Mouse (Mus musculus) CH12.LX (cell line): Measurements from ENCODE around the gene Proser3. TPM values are rescaled to one million over a fixed set of nuclear protein-coding genes. Genes with fewer than 3 reads are reported as not detected.

Experiments
- DNase-seq: peaks from one replicate; pipeline ENCODE4 v3.0.0-alpha.2; 2013; ENCODE audit errors: extremely low read depth
- H3K27ac ChIP-seq: 2 replicates; pipeline ENCODE4 v1.5.1; 2012; ENCODE audit warnings: low read depth, mild to moderate bottlenecking, control low read depth, moderate library complexity; ENCODE audit not compliant: insufficient read depth
- H3K27me3 ChIP-seq: replicated peaks from 2 replicates; pipeline ENCODE3; 2012; ENCODE audit warnings: inconsistent platforms
- H3K36me3 ChIP-seq, 2 experiments: replicated peaks in 1 of 2; 2 replicates each; pipeline versions ENCODE3 to v1.6.1; 2012; ENCODE audit warnings: inconsistent platforms in 1 of 2, low read length in 1 of 2, mild to moderate bottlenecking in 1 of 2, mixed read lengths in 1 of 2, moderate library complexity in 1 of 2; ENCODE audit not compliant: control insufficient read depth in 1 of 2, insufficient read depth in 1 of 2
- H3K4me1 ChIP-seq, 2 experiments: 2 replicates each; pipeline ENCODE4 v1.6.1; 2012; ENCODE audit warnings: inconsistent platforms in 1 of 2, moderate library complexity in 1 of 2; ENCODE audit not compliant: insufficient read depth in 2 of 2, control insufficient read depth in 1 of 2
- H3K4me2 ChIP-seq: 2 replicates; pipeline ENCODE4 v1.6.1; 2012; ENCODE audit warnings: low read depth, mild to moderate bottlenecking, control low read depth; ENCODE audit not compliant: poor library complexity, insufficient read depth, severe bottlenecking
- H3K4me3 ChIP-seq, 3 experiments: fragments of 150-350 bp in 1 of 3; sonication (generic) in 1 of 3; replicated peaks in 1 of 3; 2 replicates each; pipeline versions ENCODE3 to v1.5.1; 2011 to 2012; ENCODE audit warnings: low read depth in 2 of 3, low read length in 2 of 3, mild to moderate bottlenecking in 2 of 3, moderate library complexity in 2 of 3, control low read depth in 1 of 3, improper control_type of control experiment in 1 of 3, inconsistent platforms in 1 of 3, mixed read lengths in 1 of 3; ENCODE audit not compliant: poor library complexity in 1 of 3
- H3K79me2 ChIP-seq: replicated peaks from 2 replicates; pipeline ENCODE4 v1.6.1; 2012; ENCODE audit warnings: mild to moderate bottlenecking, moderate library complexity; ENCODE audit not compliant: control insufficient read depth, poor library complexity, insufficient read depth, severe bottlenecking; ENCODE audit errors: extremely low read depth
- H3K9ac ChIP-seq: 2 replicates; pipeline ENCODE4 v1.6.1; 2012; ENCODE audit warnings: low read depth, mild to moderate bottlenecking, control low read depth, moderate library complexity; ENCODE audit not compliant: insufficient read depth
- H3K9me3 ChIP-seq: replicated peaks from 2 replicates; pipeline ENCODE3; 2012; ENCODE audit warnings: low read length, inconsistent platforms, mixed read lengths
- BHLHE40 ChIP-seq: IDR thresholded peaks from 2 replicates; pipeline ENCODE4 v1.6.1; 2011; ENCODE audit warnings: mild to moderate bottlenecking, low read depth, low read length, improper control_type of control experiment
- CTCF ChIP-seq, 2 experiments: IDR thresholded peaks in 1 of 2; conservative IDR thresholded peaks in 1 of 2; 2 replicates each; pipeline ENCODE4 v1.5.1; 2011 to 2012; ENCODE audit warnings: low read depth in 2 of 2, low read length in 2 of 2, improper control_type of control experiment in 1 of 2, inconsistent platforms in 1 of 2, mild to moderate bottlenecking in 1 of 2, moderate library complexity in 1 of 2
- E2F4 ChIP-seq: IDR thresholded peaks from 2 replicates; pipeline ENCODE4 v1.6.1; 2011; ENCODE audit warnings: low read depth, low read length, improper control_type of control experiment; ENCODE audit not compliant: insufficient replicate concordance
- JUND ChIP-seq: conservative IDR thresholded peaks from 2 replicates; pipeline ENCODE4 v1.6.1; 2011; ENCODE audit warnings: low read depth, low read length, improper control_type of control experiment
- MAX ChIP-seq: IDR thresholded peaks from 2 replicates; pipeline ENCODE4 v1.6.1; 2011; ENCODE audit warnings: low read length, improper control_type of control experiment
- MXI1 ChIP-seq: IDR thresholded peaks from 2 replicates; pipeline ENCODE4 v1.6.1; 2011; ENCODE audit warnings: mild to moderate bottlenecking, low read depth, low read length, improper control_type of control experiment
- MYC ChIP-seq: IDR thresholded peaks from 2 replicates; pipeline ENCODE4 v1.6.1; 2011; ENCODE audit warnings: low read depth, mild to moderate bottlenecking, improper control_type of control experiment, low read length
- NELFE ChIP-seq: IDR thresholded peaks from 2 replicates; pipeline ENCODE4 v1.6.1; 2011; ENCODE audit warnings: low read depth, low read length, improper control_type of control experiment
- PAX5 ChIP-seq: IDR thresholded peaks from 2 replicates; pipeline ENCODE4 v1.6.1; 2012; ENCODE audit warnings: low read length, inconsistent platforms, mixed read lengths
- SIN3A ChIP-seq: IDR thresholded peaks from 2 replicates; pipeline ENCODE4 v1.6.1; 2012; ENCODE audit warnings: low read length, improper control_type of control experiment, inconsistent platforms
- SMC3 ChIP-seq: IDR thresholded peaks from 2 replicates; pipeline ENCODE4 v1.6.1; 2011; ENCODE audit warnings: low read depth, low read length, improper control_type of control experiment
- USF2 ChIP-seq: conservative IDR thresholded peaks from 2 replicates; pipeline ENCODE4 v1.6.1; 2011; ENCODE audit warnings: low read depth, low read length, improper control_type of control experiment
- ZKSCAN1 ChIP-seq: IDR thresholded peaks from 2 replicates; pipeline ENCODE4 v1.6.1; 2012; ENCODE audit warnings: low read depth, inconsistent platforms, low read length, improper control_type of control experiment, borderline replicate concordance
- ZMIZ1 ChIP-seq: IDR thresholded peaks from 2 replicates; pipeline ENCODE4 v1.6.1; 2012; ENCODE audit warnings: low read depth, mild to moderate bottlenecking, inconsistent platforms, low read length, improper control_type of control experiment
- dilution Hi-C: fragments of 300-500 bp; cut with MboI; formaldehyde crosslinking; loops from 2 replicates; pipeline ENCODE4 v1.14.3; 2020; ENCODE audit warnings: low sequenced_read_pairs; ENCODE audit not compliant: extremely low pct_unique_long_range_greater_than_20kb, extremely low pct_ligation_motif_present
- in situ Hi-C: fragments of 300-500 bp; cut with MboI; formaldehyde crosslinking; loops from 3 replicates; pipeline ENCODE4 v1.14.3; 2019; ENCODE audit warnings: low sequenced_read_pairs, low pct_ligation_motif_present, low pct_unique_long_range_greater_than_20kb, mixed read lengths
- polyA plus RNA-seq: library from polyadenylated mRNA; unstranded; fragments of >175 nt; gene quantifications from 2 replicates; pipeline ENCODE4 v1.2.1, GENCODE M21; 2012; ENCODE audit warnings: low read depth; ENCODE audit not compliant: insufficient read length
- total RNA-seq, 2 experiments: library from RNA; depleted of rRNA; stranded (reverse); fragments of 300-350 nt in 1 of 2; fragments of >200 nt in 1 of 2; gene quantifications; 2 replicates each; pipeline ENCODE4 v1.2.3; 2012 to 2014

Proser3 gene
- total and polyA plus RNA-seq, 3 experiments = 2.0 to 6.0 (median 5.9) TPM

GRCm38 (mm10) chr7:30552102-30553020 is at the start of gene Proser3, which contains the start of gene Hspb6 (continued):
- TF ChIP-seq JUND = no peak
- TF ChIP-seq, all 38 proteins: peak for 18

- Histone ChIP-seq H3K4me2 (no peak overlapping the region), H3K4me3 (no peak overlapping the region), H3K9ac (no peak overlapping the region), H3K4me1 (peaks cover 24 to 29% of the 10 kb centered on the region in 2 experiments), H3K79me2 (peaks cover 5% of the 10 kb centered on the region), H3K27me3 (no peaks in the 10 kb centered on the region), H3K36me3 (peaks cover 0 to 22% of the 10 kb centered on the region in 2 experiments), H3K27ac (no peak overlapping the region), H3K9me3 (peaks cover 3% of the 10 kb centered on the region)
- TF ChIP-seq MAX (no peak), NELFE (no peak), SIN3A (no peak), USF2 (no peak)
- in situ Hi-C loops (no loop called here), dilution Hi-C loops (no loop called here)
- DNase-seq = no peak
Observed at GRCm38 (mm10) chr7:30600651-30601050, 48.6 kb upstream of the Proser3 start.

- no peaks in the 10 kb centered on the region for H3K27me3 ChIP-seq
- DNase-seq = no peak
- no peak overlapping the region for H3K9ac ChIP-seq
- H3K79me2 ChIP-seq = peaks cover 5% of the 10 kb centered on the region
- peaks cover 25 to 32% of the 10 kb centered on the region in 2 experiments for H3K4me1 ChIP-seq
- in situ Hi-C loops (no loop called here), dilution Hi-C loops (no loop called here)
- TF ChIP-seq PAX5 (no peak), ZMIZ1 (no peak), SMC3 (no peak), SIN3A (no peak), CTCF (conservative IDR thresholded peaks at IDR 0.05 in 1 of 2, IDR thresholded peaks at IDR 0.05 in 1 of 2; ENCODE audit: low read depth in 2 of 2, low read length in 2 of 2) (no peak), BHLHE40 (no peak), ZKSCAN1 (no peak), E2F4 (no peak), NELFE (no peak), MXI1 (no peak), MYC (no peak)
- H3K27ac ChIP-seq = no peak overlapping the region
- peaks cover 0 to 21% of the 10 kb centered on the region in 2 experiments for H3K36me3 ChIP-seq
- H3K4me3 ChIP-seq = no peak overlapping the region
- H3K9me3 ChIP-seq = peaks cover 3% of the 10 kb centered on the region
- H3K4me2 ChIP-seq = no peak overlapping the region
Observed at GRCm38 (mm10) chr7:30599933-30600353, 47.8 kb upstream of the Proser3 start.
